Mouse (Mus musculus) left cerebral cortex, adult 8-10 months (tissue): ENCODE data around the gene Paxbp1. TPM values are rescaled to one million over a fixed set of nuclear protein-coding genes. Genes with fewer than 3 reads are reported as not detected.

Experiments
- DNase-seq, 2 experiments: peaks; one replicate each; pipeline ENCODE4 v3.0.0; 2022; ENCODE audit warnings: low spot score in 2 of 2
- total RNA-seq, 4 experiments: library from RNA; stranded (reverse); gene quantifications; 2 replicates each; pipeline ENCODE4 v1.2.4; 2022

Gene Paxbp1
- total RNA-seq, 4 experiments from 2014 or later = 49.9 to 59.7 (median 53.9) TPM

- no peak for DNase-seq
Measured at GRCm38 (mm10) chr16:91001098-91001497, 43.2 kb downstream of the Paxbp1 start.

DNA sequence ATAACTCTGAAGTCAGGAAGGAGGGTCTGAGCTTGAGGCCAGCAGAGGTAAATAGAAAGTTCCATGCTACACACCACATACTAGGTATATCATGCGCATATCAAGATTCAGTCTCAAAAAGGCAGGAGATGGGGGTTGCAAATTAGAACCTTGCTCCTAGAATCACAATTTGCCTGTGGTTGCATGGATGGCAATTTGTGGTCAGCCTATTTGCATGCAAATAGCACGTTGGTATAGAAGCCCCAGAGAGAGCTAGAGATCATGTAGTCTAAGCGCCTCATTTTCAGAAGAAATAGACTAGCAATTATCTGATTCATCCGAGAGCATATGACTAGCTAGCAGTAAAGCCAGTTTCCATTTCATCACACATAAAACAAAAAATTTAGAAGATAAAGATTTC is 44.5 kb downstream of the Paxbp1 start:
- no peak for DNase-seq

DNA sequence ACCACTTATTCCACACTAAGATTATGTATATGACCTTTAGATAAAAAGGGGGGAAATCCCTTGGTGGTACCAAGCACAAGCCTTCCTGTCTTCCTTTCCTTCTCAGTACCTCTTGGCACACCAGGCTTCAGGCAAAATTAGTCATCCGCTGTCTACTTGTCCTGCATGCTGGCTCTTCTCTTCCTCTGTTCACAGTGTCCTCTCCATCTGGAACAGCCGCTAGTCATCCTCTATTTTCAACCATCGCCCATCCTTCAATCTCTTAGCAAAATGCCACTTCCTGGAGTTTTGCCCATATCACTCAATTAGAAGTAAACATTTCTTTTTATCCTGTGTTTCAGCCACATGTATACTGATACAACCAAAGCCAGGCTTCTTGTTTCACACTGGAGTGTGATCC is 46.5 kb downstream of the Paxbp1 start:
- DNase-seq = peak in 1 of 2 experiments; percentile 23

DNA sequence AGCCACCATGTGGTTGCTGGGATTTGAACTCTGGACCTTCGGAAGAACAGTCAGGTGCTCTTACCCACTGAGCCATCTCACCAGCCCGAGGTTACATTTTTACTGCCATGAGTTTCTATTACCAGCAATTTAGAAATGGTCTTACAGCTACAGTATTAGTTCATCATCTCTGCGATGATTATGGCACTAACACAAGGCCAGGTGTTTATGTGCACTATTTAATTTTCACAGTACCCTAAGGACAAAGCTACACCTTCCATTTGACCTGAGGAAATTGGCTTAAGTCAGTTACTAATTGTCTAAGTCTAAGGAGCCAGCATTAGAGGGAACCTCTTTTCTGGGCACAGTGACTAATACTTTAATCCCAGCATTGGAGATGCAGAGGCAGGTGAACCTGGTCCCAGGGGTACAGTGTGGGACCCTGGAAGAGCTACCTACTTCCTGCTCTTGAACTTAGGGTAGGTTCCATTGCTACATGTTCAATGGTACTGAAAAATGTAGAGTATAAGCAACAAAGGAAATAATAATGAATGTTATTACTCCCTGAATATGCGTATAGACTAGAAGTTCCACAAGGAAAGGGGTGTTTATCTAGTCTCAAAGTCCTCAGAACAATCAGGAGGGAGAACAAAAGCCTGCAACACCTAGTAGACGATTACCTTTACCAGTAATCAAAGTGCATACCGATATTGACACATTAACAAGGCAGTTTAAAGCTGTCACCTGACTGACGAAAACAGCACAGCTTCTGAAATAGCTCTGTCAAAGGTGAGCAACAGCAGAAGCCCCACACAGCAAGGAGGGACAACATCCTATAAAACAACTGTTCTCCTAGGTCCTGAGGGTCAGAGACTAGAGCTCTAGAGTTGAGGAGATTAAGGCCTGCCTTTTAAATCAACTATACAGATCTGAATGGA is 47.8 kb downstream of the Paxbp1 start:
- DNase-seq = no peak

- no peak for DNase-seq
Measured at GRCm38 (mm10) chr16:90995498-90995897, 48.8 kb downstream of the Paxbp1 start.

DNA sequence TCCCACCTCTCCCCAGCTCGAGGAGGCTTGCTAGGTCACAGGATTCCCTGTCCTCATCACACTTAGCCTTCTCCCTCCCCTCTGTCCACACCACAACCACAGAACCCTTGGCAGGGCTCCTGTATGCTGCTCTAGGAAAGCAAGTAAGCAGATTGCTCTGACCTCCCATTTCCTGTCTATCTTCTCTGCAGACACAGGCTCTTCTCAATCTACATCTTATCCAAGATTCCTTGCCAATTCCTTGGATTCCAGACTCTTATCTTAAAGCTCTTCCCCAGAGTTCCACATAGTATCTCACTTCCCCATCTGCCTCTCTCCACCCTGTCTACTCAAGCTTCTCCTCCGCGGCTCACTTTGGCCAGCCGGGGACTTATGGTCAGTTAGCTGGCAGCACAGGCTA is 49.3 kb downstream of the Paxbp1 start:
- DNase-seq = no peak

- no peak for DNase-seq
Measured at GRCm38 (mm10) chr16:90989162-90989561, 55.2 kb downstream of the Paxbp1 start.

DNA sequence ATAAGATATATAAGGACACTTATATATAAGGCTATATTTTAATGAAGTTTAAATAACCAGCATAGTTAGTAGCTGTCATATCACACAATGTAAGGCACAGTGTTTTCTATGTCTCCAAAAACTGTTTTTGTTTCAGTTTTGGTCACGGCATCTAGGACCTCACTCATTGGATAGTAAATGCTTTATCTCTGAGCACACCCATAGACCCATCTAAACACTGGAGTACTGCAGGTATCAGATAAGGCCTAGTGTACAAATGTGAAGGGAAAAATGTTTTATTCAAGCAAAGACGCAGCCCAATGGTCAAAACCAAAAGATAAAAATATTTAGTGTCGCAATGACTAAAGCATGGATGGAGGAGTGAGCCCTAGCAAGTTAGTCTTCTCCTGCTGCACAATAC is 55.7 kb downstream of the Paxbp1 start:
- DNase-seq = no peak

DNA sequence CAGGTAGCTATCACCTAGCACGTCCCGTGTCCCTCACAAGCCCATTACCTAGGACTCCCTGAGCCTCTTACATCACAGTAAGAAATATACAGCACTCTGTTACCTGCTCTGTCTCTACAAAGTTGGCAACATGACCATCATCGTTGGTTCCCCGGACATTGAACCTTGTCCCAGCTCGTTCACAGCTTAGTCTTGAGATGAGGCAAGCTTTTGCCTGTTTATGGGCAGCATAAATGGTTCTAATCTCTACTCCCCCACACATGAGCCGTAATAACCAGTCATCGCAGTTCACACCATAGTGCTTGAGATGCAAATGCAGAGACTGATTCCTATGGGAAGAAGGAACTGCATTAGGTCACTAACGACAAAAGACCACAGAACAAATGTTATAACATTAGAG is 56.3 kb downstream of the Paxbp1 start:
- no peak for DNase-seq

DNA sequence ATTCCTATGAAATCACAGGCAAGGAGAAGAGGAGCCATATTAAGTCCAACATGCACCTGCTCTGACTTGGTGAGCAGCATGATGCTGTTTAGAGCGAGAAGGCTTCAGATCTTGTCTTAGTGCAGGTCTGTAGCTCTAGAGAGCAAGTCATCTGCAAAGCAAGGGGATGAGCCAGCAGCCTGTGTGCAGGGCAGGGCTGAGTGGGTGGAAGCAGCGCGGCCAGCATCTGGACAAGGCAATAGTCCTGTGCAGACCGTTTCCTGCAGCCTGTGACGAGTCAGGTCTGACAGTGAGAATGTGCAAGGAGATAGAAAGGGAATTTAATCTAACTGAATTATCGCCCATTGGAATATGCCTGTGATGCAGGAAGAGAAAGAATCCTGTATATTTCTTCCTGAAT is 73.3 kb downstream of the Paxbp1 start:
- DNase-seq = no peak

DNA sequence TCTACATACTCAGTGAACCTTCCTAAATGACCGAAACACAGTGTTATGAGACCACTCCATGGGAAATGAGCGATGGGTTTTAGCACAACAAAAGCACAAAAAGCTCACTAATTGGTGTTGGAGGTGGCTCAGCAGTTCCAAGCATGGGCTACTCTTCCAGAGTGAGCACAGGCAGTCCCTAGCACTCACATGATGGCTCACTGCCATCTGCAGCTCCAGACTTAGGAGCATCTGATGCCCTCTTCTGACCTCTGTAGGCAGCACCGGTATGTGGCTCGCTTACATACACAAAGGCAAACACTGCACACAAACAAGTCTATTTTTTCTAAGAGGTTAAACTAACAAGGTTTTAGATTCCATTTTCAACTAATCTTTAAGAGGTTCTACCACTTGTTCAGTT is 78.1 kb downstream of the Paxbp1 start:
- DNase-seq = no peak

DNA sequence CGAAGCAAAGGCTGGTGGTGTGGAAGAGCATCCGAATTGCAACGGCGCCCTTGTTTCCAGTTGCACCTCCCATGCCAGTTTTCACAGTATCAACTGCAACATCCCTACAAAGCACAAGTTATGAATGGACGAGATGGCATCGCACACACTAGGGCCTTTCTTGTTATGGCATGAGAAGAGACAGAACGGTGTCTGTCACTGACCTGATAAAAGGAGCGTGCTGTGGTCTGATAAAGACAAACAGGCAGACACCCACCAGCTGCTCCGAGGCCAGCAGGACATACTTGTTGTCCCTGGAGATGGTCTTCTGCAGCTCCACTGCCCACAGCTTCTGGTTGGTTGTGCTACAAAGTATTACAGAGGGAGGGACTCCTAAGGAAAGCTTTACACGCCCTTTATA is 80.0 kb downstream of the Paxbp1 start:
- no peak for DNase-seq

Other genes with a start within 250 kb of the Paxbp1 start
- gene Urb1, start 234.1 kb downstream of the Paxbp1 start, total RNA-seq = 10 to 100 TPM; 15.5 to 18.9 (median 16.8) TPM
- gene Eva1c, start 217.8 kb downstream of the Paxbp1 start, total RNA-seq = 1 to 10 TPM; 3.3 to 4.4 (median 3.8) TPM
- 10 to 100 TPM; 45.4 to 50.4 (median 47.0) TPM for gene Cfap298, start 109.4 kb downstream of the Paxbp1 start, total RNA-seq
- gene Synj1, start 33.2 kb downstream of the Paxbp1 start, total RNA-seq = 100 to 1,000 TPM; 312 to 360 (median 338) TPM
- gene 4932438H23Rik, start 50.6 kb upstream of the Paxbp1 start, total RNA-seq = 1 to 10 TPM in 2 of 4 experiments, under 1 TPM in 2; 0.94 to 1.7 (median 1.2) TPM
- 10 to 100 TPM; 22.0 to 24.1 (median 22.8) TPM for gene Olig2, start 180.9 kb upstream of the Paxbp1 start, total RNA-seq
- gene Olig1, start 225.2 kb upstream of the Paxbp1 start, total RNA-seq = 100 to 1,000 TPM in 1 of 4 experiments, 10 to 100 TPM in 3; 91.6 to 102 (median 92.5) TPM